Mouse (Mus musculus) embryonic facial prominence, embryonic 14.5 days (tissue): ENCODE measurements around the gene Ofd1. TPM values are rescaled to one million over a fixed set of nuclear protein-coding genes. Genes with fewer than 3 reads are reported as not detected.
A peak's percentile ranks its signal among the peaks of the same experiment; 100 is the strongest.

Experiments used
- ATAC-seq: fragments of 200-750 bp; cut with Nextera tagmentation; 2 replicates; pipeline ENCODE4 v1.8.0; 2017; ENCODE audit warnings: low read depth, moderate number of reproducible peaks, moderate TSS enrichment
- DNase-seq: peaks from one replicate; pipeline ENCODE4 v3.0.0-alpha.2; 2015; ENCODE audit warnings: low spot score
- H3K27ac ChIP-seq: fragments of 300-500 bp; sonication (generic); replicated peaks from 2 replicates; pipeline ENCODE4 v1.5.1; 2014; ENCODE audit warnings: low read depth, mild to moderate bottlenecking, low read length, moderate library complexity
- H3K27me3 ChIP-seq: fragments of 300-500 bp; sonication (generic); replicated peaks from 2 replicates; pipeline ENCODE4 v1.6.1; 2014; ENCODE audit warnings: low read length; ENCODE audit not compliant: control insufficient read depth, insufficient read depth
- H3K36me3 ChIP-seq: fragments of 300-500 bp; sonication (generic); 2 replicates; pipeline ENCODE4 v1.6.1; 2014; ENCODE audit warnings: low read length, mixed read lengths; ENCODE audit not compliant: control insufficient read depth, insufficient read depth
- H3K4me1 ChIP-seq: fragments of 300-500 bp; sonication (generic); 2 replicates; pipeline ENCODE4 v1.6.1; 2014; ENCODE audit warnings: antibody characterized with exemption, low read length; ENCODE audit not compliant: control insufficient read depth, insufficient read depth
- H3K4me2 ChIP-seq: fragments of 300-500 bp; sonication (generic); 2 replicates; pipeline ENCODE4 v1.6.1; 2014; ENCODE audit warnings: low read depth, mild to moderate bottlenecking, low read length, moderate library complexity, mixed read lengths
- H3K4me3 ChIP-seq: fragments of 300-500 bp; sonication (generic); 2 replicates; pipeline ENCODE4 v1.5.1; 2014; ENCODE audit warnings: low read depth, mild to moderate bottlenecking, low read length
- H3K9ac ChIP-seq: fragments of 300-500 bp; sonication (generic); 2 replicates; pipeline ENCODE4 v1.6.1; 2014; ENCODE audit warnings: low read depth, mild to moderate bottlenecking, low read length, moderate library complexity, mixed read lengths
- H3K9me3 ChIP-seq: fragments of 300-500 bp; sonication (generic); 2 replicates; pipeline ENCODE4 v1.6.1; 2016; ENCODE audit warnings: low read length; ENCODE audit not compliant: control insufficient read depth
- WGBS: fragments of 180-500 bp; shearing (Covaris S2); extraction: QIAGEN DNeasy Blood & Tissue Kit; methylation state at CpG from one replicate; pipeline ENCODE4 v1.1.7; 2014; 5-methylcytosine and 5-hydroxymethylcytosine counted together
- polyA plus RNA-seq: library from polyadenylated mRNA; unstranded; fragments of >200 nt; fragmentation: Nextera tagmentation; extraction: Ambion mirVana; gene quantifications from 2 replicates; pipeline ENCODE4 v1.2.1, GENCODE M21; 2014

Gene Ofd1
- polyA plus RNA-seq, 1 experiment from 2014 or later = 6.4 TPM

- WGBS = 65% methylated on average over 6 of the region's 6 CpGs
- Histone ChIP-seq H3K4me2 (no peak overlapping the region), H3K27ac (no peak overlapping the region), H3K4me3 (no peak overlapping the region), H3K9me3 (no peaks in the 10 kb centered on the region), H3K27me3 (0 out of 2 replicates have a peak, but pooled peaks cover 6% of the 10 kb centered on the region), H3K9ac (no peak overlapping the region), H3K4me1 (no peaks in the 10 kb centered on the region), H3K36me3 (peaks cover 14% of the 10 kb centered on the region; the same call in 1 of the 2 replicates)
- ATAC-seq = no peak
- no peak for DNase-seq
Observed at GRCm38 (mm10) chrX:166453532-166453931, 13.0 kb upstream of the Ofd1 start.

DNA sequence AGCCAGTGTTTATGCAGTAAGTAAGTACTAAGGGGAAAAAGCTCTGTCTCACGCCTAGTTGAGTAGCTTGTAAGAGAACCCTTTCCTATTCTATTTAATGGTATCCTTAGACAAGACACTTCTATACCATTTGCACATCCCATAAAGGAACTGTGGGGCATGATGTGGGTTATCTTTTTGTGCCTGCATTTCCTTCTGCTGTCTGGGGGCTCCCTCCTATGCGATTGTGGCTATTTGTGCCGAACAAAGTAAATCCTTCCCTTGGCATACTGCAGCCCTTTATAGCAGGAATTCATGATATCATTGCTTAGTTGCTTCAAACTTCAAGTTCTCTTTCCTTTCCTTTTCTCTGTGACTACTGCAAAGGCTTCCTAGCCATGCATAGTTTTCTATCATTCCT is 4.0 kb upstream of the Ofd1 start:
- no peaks in the 10 kb centered on the region for H3K36me3 ChIP-seq
- no peak overlapping the region for H3K27ac ChIP-seq
- no peaks in the 10 kb centered on the region for H3K9me3 ChIP-seq
- peaks cover 31% of the 10 kb centered on the region for H3K27me3 ChIP-seq
- no peak for ATAC-seq
- no peak overlapping the region for H3K4me2 ChIP-seq
- DNase-seq = no peak
- no peaks in the 10 kb centered on the region for H3K4me1 ChIP-seq
- WGBS = 81% methylated on average over 3 of the region's 3 CpGs
- H3K9ac ChIP-seq = no peak overlapping the region
- no peak overlapping the region for H3K4me3 ChIP-seq

DNA sequence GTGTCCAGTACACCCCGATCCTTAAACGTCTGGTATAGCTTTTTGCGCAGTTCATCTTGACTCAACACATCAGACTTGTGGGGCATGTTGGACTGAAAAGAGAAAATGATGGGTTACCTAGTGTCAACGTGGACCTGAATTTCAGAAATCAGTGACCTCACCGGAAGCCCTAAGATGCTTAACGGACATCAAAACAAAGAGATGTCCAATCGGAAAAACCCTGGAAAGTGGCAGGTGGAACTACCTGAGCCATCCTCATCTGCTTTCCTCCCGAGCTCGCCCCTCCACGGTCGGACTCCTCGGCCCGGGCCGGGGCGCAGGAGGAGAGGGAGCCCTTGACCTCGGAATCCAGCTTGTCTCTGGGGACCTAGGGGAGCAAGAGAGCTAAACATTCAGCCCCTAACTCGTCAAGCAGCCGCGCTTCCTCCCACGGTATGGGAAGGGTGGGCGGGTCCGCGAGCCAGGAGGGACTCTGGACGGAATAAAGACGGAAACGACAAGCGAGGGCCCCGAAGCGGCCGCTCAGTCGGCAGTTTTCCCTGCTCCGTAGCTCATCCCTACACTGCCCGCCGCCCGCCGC is 378 bp downstream of the Ofd1 start, which contains the start of gene Trappc2:
TSS of gene Trappc2 (plus strand) at position 539 of the 580 bp plus-strand sequence.
- Histone ChIP-seq H3K27ac (peak within 1 kb of the TSS; percentile 77), H3K27me3 (peaks cover 33% of the 10 kb centered on the region), H3K4me2 (peak within 1 kb of the TSS; percentile 62), H3K36me3 (no peaks in the 10 kb centered on the region), H3K4me3 (peak within 1 kb of the TSS; percentile 58), H3K9me3 (no peaks in the 10 kb centered on the region), H3K4me1 (no peaks in the 10 kb centered on the region), H3K9ac (peak within 1 kb of the TSS; percentile 78)
- WGBS = 19% methylated on average over 17 of the region's 36 CpGs
- DNase-seq = peak; percentile 23
- peak; percentile 75 for ATAC-seq

DNA sequence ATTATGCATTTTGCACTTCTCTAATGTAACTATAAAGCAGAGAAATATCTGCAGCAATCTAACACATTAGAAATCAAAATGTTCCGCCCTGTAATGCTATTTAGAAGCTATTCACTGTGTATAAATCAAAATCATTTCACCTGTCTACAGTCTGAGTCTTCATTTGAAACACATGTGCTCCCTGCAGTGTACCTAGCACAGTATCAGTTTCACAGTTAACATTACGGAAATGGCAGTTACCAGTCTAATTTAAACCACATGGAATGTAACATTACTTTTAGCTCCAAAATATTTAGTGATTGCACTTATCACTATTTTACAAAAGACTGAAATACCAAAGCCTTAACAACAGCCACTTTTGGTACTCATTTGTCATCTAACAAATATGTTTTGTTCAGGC is 5.7 kb downstream of the Ofd1 start:
- Histone ChIP-seq H3K9ac (no peak overlapping the region), H3K36me3 (no peaks in the 10 kb centered on the region), H3K27me3 (0 out of 2 replicates have a peak, but pooled peaks cover 5% of the 10 kb centered on the region), H3K9me3 (no peaks in the 10 kb centered on the region), H3K27ac (no peak overlapping the region), H3K4me2 (no peak overlapping the region), H3K4me1 (no peaks in the 10 kb centered on the region), H3K4me3 (no peak overlapping the region)
- no peak for DNase-seq
- WGBS = 49% methylated on average over 2 of the region's 2 CpGs
- ATAC-seq = no peak

- ATAC-seq (no peak), DNase-seq (peak; percentile 10)
- Histone ChIP-seq H3K9ac (no peak overlapping the region), H3K9me3 (no peaks in the 10 kb centered on the region), H3K4me1 (no peaks in the 10 kb centered on the region), H3K4me2 (no peak overlapping the region), H3K4me3 (no peak overlapping the region), H3K27ac (no peak overlapping the region), H3K36me3 (no peaks in the 10 kb centered on the region), H3K27me3 (no peaks in the 10 kb centered on the region)
- WGBS = 86% methylated on average over 1 of the region's 6 CpGs
Observed at GRCm38 (mm10) chrX:166416196-166416595, 24.3 kb downstream of the Ofd1 start.

DNA sequence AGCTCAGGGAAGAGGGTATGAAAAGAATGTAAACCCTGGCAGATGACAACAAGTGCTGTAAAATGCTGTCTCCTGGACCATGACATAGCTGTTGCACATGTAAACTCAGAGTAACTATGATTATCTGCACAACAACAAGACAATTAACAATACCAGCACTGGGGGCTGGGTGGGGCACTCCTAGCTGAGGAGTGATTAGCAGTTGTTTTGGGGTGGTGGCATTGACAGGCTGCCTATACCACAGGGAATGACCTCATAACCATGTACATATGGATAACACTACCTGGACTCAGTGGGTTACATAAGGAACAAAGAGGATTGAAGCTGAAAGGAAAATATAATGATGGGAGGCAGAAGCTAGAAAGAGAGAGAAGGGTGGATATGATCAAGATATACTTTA is 32.6 kb downstream of the Ofd1 start:
- ATAC-seq (no peak), DNase-seq (no peak)
- Histone ChIP-seq H3K4me2 (no peak overlapping the region), H3K36me3 (peaks cover 21% of the 10 kb centered on the region; the same call in 1 of the 2 replicates), H3K9me3 (no peaks in the 10 kb centered on the region), H3K27me3 (no peaks in the 10 kb centered on the region; the same call in 1 of the 2 replicates), H3K4me3 (no peak overlapping the region), H3K27ac (no peak overlapping the region), H3K4me1 (no peaks in the 10 kb centered on the region), H3K9ac (no peak overlapping the region)

- no peak overlapping the region for H3K27ac ChIP-seq
- H3K4me1 ChIP-seq = no peaks in the 10 kb centered on the region
- H3K27me3 ChIP-seq = peaks cover 8% of the 10 kb centered on the region
- 86% methylated on average over 1 of the region's 1 CpGs for WGBS
- no peak overlapping the region for H3K4me3 ChIP-seq
- H3K4me2 ChIP-seq = no peak overlapping the region
- DNase-seq = no peak
- no peaks in the 10 kb centered on the region for H3K36me3 ChIP-seq
- H3K9ac ChIP-seq = no peak overlapping the region
- no peaks in the 10 kb centered on the region for H3K9me3 ChIP-seq
- no peak for ATAC-seq
Observed at GRCm38 (mm10) chrX:166393753-166394152, 46.8 kb downstream of the Ofd1 start.

- H3K9ac ChIP-seq = no peak overlapping the region
- no peak overlapping the region for H3K4me3 ChIP-seq
- H3K27me3 ChIP-seq = no peaks in the 10 kb centered on the region
- H3K36me3 ChIP-seq = no peaks in the 10 kb centered on the region
- no peak for ATAC-seq
- no peaks in the 10 kb centered on the region for H3K9me3 ChIP-seq
- 80% methylated on average over 6 of the region's 6 CpGs for WGBS
- H3K27ac ChIP-seq = no peak overlapping the region
- no peaks in the 10 kb centered on the region for H3K4me1 ChIP-seq
- H3K4me2 ChIP-seq = no peak overlapping the region
- DNase-seq = no peak
Observed at GRCm38 (mm10) chrX:166386656-166387055, 53.8 kb downstream of the Ofd1 start.

- 63% methylated on average over 3 of the region's 3 CpGs for WGBS
- Histone ChIP-seq H3K27me3 (no peaks in the 10 kb centered on the region; the same call in 1 of the 2 replicates), H3K36me3 (no peaks in the 10 kb centered on the region), H3K9me3 (no peaks in the 10 kb centered on the region), H3K4me3 (no peak overlapping the region), H3K4me2 (no peak overlapping the region), H3K27ac (no peak overlapping the region), H3K4me1 (no peaks in the 10 kb centered on the region), H3K9ac (no peak overlapping the region)
- ATAC-seq = 0 out of 2 replicates have a peak, but pooled peaks have one; percentile 30
- DNase-seq = peak; percentile 56
Observed at GRCm38 (mm10) chrX:166384935-166385334, 55.6 kb downstream of the Ofd1 start.
